Mouse (Mus musculus) lung, postnatal 0 days (tissue): Measurements from ENCODE around the gene Sh3bp4.

Experiments
- CTCF ChIP-seq: IDR thresholded peaks from 2 replicates; pipeline ENCODE4 v1.5.1; 2016; ENCODE audit warnings: antibody characterized with exemption, mild to moderate bottlenecking
- EP300 ChIP-seq: IDR thresholded peaks from 2 replicates; pipeline ENCODE4 v1.6.1; 2016; ENCODE audit warnings: antibody characterized with exemption, mild to moderate bottlenecking, control low read depth

- TF ChIP-seq EP300 (peak; percentile 88), CTCF (no peak)
These were observed 113.1 kb downstream of the Sh3bp4 start for GRCm38 (mm10) chr1:89183261-89183831.
